Mouse (Mus musculus) ES-E14 (cell line): ENCODE results near the gene Ankrd12. TPM values are rescaled to one million over a fixed set of nuclear protein-coding genes. Genes with fewer than 3 reads are reported as not detected.
"Not testable (repeated sequence)": the region's sequence is repeated elsewhere in the genome, so short reads cannot be mapped to it uniquely, and the experiment has no call there.

Experiments
- DNase-seq: peaks from one replicate; pipeline ENCODE4 v3.0.0-alpha.2; 2013; ENCODE audit warnings: low read depth, low spot score
- H3K27ac ChIP-seq: 2 replicates; pipeline ENCODE4 v1.5.1; 2012; ENCODE audit warnings: low read depth, mild to moderate bottlenecking, low read length, moderate library complexity, mixed read lengths; ENCODE audit not compliant: poor library complexity, insufficient read depth, severe bottlenecking
- H3K36me3 ChIP-seq: 2 replicates; pipeline ENCODE4 v1.6.1; 2012; ENCODE audit warnings: mild to moderate bottlenecking, low read length, moderate library complexity, mixed read lengths; ENCODE audit not compliant: control insufficient read depth, poor library complexity, insufficient read depth, severe bottlenecking
- H3K4me1 ChIP-seq, 2 experiments: fragments of 150-350 bp in 1 of 2; sonication (generic) in 1 of 2; 2 replicates each; pipeline ENCODE4 v1.6.1; 2012; ENCODE audit warnings: low read length in 2 of 2, mild to moderate bottlenecking in 1 of 2, mixed read lengths in 1 of 2; ENCODE audit not compliant: control insufficient read depth in 2 of 2, insufficient read depth in 2 of 2, poor library complexity in 1 of 2
- H3K4me3 ChIP-seq, 2 experiments: fragments of 150-350 bp in 1 of 2; sonication (generic) in 1 of 2; 2 replicates each; pipeline ENCODE4 v1.5.1; 2012; ENCODE audit warnings: low read length in 2 of 2, low read depth in 1 of 2, mild to moderate bottlenecking in 1 of 2, mixed read lengths in 1 of 2; ENCODE audit not compliant: insufficient read depth in 1 of 2, poor library complexity in 1 of 2, severe bottlenecking in 1 of 2
- H3K9ac ChIP-seq: 2 replicates; pipeline ENCODE4 v1.6.1; 2012; ENCODE audit warnings: low read depth, mild to moderate bottlenecking, low read length, mixed read lengths; ENCODE audit not compliant: poor library complexity, insufficient read depth, severe bottlenecking
- H3K9me3 ChIP-seq: fragments of 150-350 bp; sonication (generic); 2 replicates; pipeline ENCODE4 v1.6.1; 2012; ENCODE audit warnings: low read depth, mild to moderate bottlenecking, low read length; ENCODE audit not compliant: control insufficient read depth, insufficient read depth
- CHD2 ChIP-seq: IDR thresholded peaks from 2 replicates; pipeline ENCODE4 v1.6.1; 2014; ENCODE audit warnings: mild to moderate bottlenecking, low read depth, low read length, inconsistent platforms
- HCFC1 ChIP-seq: IDR thresholded peaks from 2 replicates; pipeline ENCODE4 v1.6.1; 2012; ENCODE audit warnings: low read length, inconsistent platforms, borderline replicate concordance; ENCODE audit not compliant: insufficient read depth
- MAFK ChIP-seq: IDR thresholded peaks from 2 replicates; pipeline ENCODE4 v1.6.1; 2014; ENCODE audit warnings: mild to moderate bottlenecking, low read depth, low read length, inconsistent platforms; ENCODE audit not compliant: insufficient read depth
- ZC3H11A ChIP-seq: IDR thresholded peaks from 2 replicates; pipeline ENCODE4 v1.6.1; 2012; ENCODE audit warnings: low read depth, mild to moderate bottlenecking, inconsistent platforms, low read length, borderline replicate concordance
- ZNF384 ChIP-seq: IDR thresholded peaks from 2 replicates; pipeline ENCODE4 v1.6.1; 2012; ENCODE audit warnings: low read depth, low read length, inconsistent platforms
- in situ Hi-C, 2 experiments: fragments of 600-800 bp; cut with MboI; formaldehyde crosslinking; loops; one replicate each; pipeline ENCODE4 v1.15.1; 2025; ENCODE audit warnings: low sequenced_read_pairs in 2 of 2, inconsistent platforms in 1 of 2; ENCODE audit not compliant: unreplicated experiment in 2 of 2
- total RNA-seq: library from RNA; depleted of rRNA; stranded (reverse); fragments of 300-350 nt; gene quantifications from 2 replicates; pipeline ENCODE4 v1.2.3, GENCODE M21; 2012

Ankrd12 gene
- total RNA-seq, 1 experiment = 8.3 TPM

GRCm38 (mm10) chr17:66048199-66048598 is 28.7 kb downstream of the Ankrd12 start:
- Histone ChIP-seq H3K4me1 (no peaks in the 10 kb centered on the region), H3K27ac (no peak overlapping the region), H3K36me3 (no peaks in the 10 kb centered on the region), H3K9me3 (no peaks in the 10 kb centered on the region), H3K4me3 (no peak overlapping the region), H3K9ac (no peak overlapping the region)
- no peak for DNase-seq
- TF ChIP-seq MAFK (peak; percentile 79), ZNF384 (no peak)
- in situ Hi-C loops = no loop called here

GRCm38 (mm10) chr17:66043679-66044078 is 33.2 kb downstream of the Ankrd12 start:
- H3K9ac ChIP-seq, H3K36me3 ChIP-seq, H3K27ac ChIP-seq, in situ Hi-C loops, H3K4me3 ChIP-seq, DNase-seq, H3K9me3 ChIP-seq, H3K4me1 ChIP-seq: not testable (repeated sequence)

GRCm38 (mm10) chr17:66041020-66041419 is 35.9 kb downstream of the Ankrd12 start:
- no peak overlapping the region for H3K9ac ChIP-seq
- H3K27ac ChIP-seq = no peak overlapping the region
- in situ Hi-C loops = no loop called here
- no peaks in the 10 kb centered on the region for H3K36me3 ChIP-seq
- DNase-seq = no peak
- H3K4me3 ChIP-seq = no peak overlapping the region
- no peaks in the 10 kb centered on the region for H3K4me1 ChIP-seq
- H3K9me3 ChIP-seq = no peaks in the 10 kb centered on the region
- TF ChIP-seq ZNF384 (no peak), MAFK (no peak), ZC3H11A (no peak), CHD2 (no peak), HCFC1 (no peak)

- TF ChIP-seq CHD2 (no peak), MAFK (no peak), ZNF384 (no peak), ZC3H11A (no peak), HCFC1 (no peak)
- Histone ChIP-seq H3K4me1 (no peaks in the 10 kb centered on the region), H3K9me3 (no peaks in the 10 kb centered on the region), H3K27ac (no peak overlapping the region), H3K36me3 (no peaks in the 10 kb centered on the region), H3K4me3 (no peak overlapping the region), H3K9ac (no peak overlapping the region)
- DNase-seq = no peak
- in situ Hi-C loops = no loop called here
Observed at GRCm38 (mm10) chr17:66033239-66033638, 43.6 kb downstream of the Ankrd12 start.

GRCm38 (mm10) chr17:66031991-66032390 is 44.9 kb downstream of the Ankrd12 start:
- in situ Hi-C loops = no loop called here
- Histone ChIP-seq H3K36me3 (no peaks in the 10 kb centered on the region), H3K9me3 (no peaks in the 10 kb centered on the region), H3K9ac (no peak overlapping the region), H3K27ac (no peak overlapping the region), H3K4me3 (no peak overlapping the region), H3K4me1 (no peaks in the 10 kb centered on the region)
- DNase-seq = no peak
- TF ChIP-seq ZC3H11A (no peak), ZNF384 (no peak), CHD2 (no peak), HCFC1 (no peak), MAFK (no peak)
